Mouse (Mus musculus): ENCODE data around the gene Tbc1d12.

DNA sequence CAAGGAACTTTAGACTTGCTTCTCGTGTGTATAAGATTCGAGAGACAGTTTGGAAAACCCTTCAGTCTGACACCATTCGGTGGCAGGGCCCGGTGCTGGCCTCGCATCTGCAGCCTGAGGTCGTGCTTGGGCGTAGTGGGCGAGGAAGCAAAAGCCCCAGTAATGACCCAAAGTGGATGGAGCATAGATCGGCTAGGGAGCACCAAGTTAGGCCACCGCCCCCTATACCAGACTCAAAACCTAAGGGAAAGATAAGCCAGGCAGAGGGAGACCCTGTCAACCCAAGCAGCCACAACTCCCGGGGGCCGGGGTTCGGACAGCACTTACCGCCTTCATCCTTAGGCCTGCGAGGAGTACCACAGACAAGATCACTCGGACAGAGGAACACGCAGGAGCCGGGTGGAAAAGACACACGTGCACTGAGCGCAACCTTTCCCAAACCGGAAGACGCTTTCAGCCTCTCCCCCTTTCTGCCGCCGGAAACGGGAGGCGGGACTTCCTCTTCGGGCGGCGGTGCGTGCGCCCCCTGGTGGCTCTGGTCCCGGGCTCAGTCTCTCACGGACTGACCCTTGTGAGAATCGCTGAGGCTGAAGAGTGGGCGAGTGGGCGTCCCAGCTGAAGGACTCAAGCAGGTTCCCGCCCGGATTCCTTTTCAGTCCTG, 17.5 kb upstream of the Tbc1d12 start, which contains the start of gene Noc3l:
- peak; percentile 80 for TF ChIP-seq POLR2A (IDR thresholded peaks at IDR 0.05; ENCODE audit: insufficient read length, low read depth)
- TF ChIP-seq TCF12 (IDR thresholded peaks at IDR 0.05; ENCODE audit: insufficient read depth, poor library complexity, severe bottlenecking), result no peak
- no peak for TF ChIP-seq TCF3 (IDR thresholded peaks at IDR 0.05; ENCODE audit: insufficient read length, low read depth)
- no peak for TF ChIP-seq MYOD1 (IDR thresholded peaks at IDR 0.05; ENCODE audit: control insufficient read depth in 1 of 3, insufficient read length in 2 of 3, low read depth in 2 of 3)
- no peak for TF ChIP-seq USF1 (IDR thresholded peaks at IDR 0.05; ENCODE audit: low read depth)
- no peak for TF ChIP-seq E2F4 (IDR thresholded peaks at IDR 0.05; ENCODE audit: insufficient read depth)
- no peak for TF ChIP-seq MYOG (IDR thresholded peaks at IDR 0.05; ENCODE audit: control insufficient read depth in 1 of 3, insufficient read depth in 1 of 3, insufficient read length in 2 of 3, low read depth in 2 of 3)
- no peak for TF ChIP-seq REST (IDR thresholded peaks at IDR 0.05; ENCODE audit: insufficient read depth, insufficient read length)
- peak; percentile 73 for TF ChIP-seq MAX (IDR thresholded peaks at IDR 0.05; ENCODE audit: low read depth)
- no peak for TF ChIP-seq CEBPB (IDR thresholded peaks at IDR 0.05; ENCODE audit: insufficient read depth, poor library complexity, severe bottlenecking)

All from myocyte (in vitro differentiated cells).